Mouse (Mus musculus): Measurements from ENCODE around the gene Phf20. TPM values are rescaled to one million over a fixed set of nuclear protein-coding genes. Genes with fewer than 3 reads are reported as not detected.

The Phf20 gene
- polyA plus RNA-seq, 1 experiment from 2014 or later: 104 TPM

- H3K27ac ChIP-seq (ENCODE audit: low read depth, low read length): no peak overlapping the region
- H3K9me3 ChIP-seq (ENCODE audit: control insufficient read depth, low read length): no peaks in the 10 kb centered on the region
- DNase-seq (ENCODE audit: low spot score): no peak
- H3K36me3 ChIP-seq (ENCODE audit: control insufficient read depth, insufficient read depth, low read length): no peaks in the 10 kb centered on the region
- H3K27me3 ChIP-seq (ENCODE audit: control insufficient read depth, insufficient read depth, low read length): no peaks in the 10 kb centered on the region
- H3K4me1 ChIP-seq (replicated peaks; ENCODE audit: control insufficient read depth, insufficient read depth, low read length): no peaks in the 10 kb centered on the region
- no peak overlapping the region for H3K9ac ChIP-seq (ENCODE audit: low read depth, low read length)
- 92% methylated on average over 6 of the region's 6 CpGs for WGBS
- ATAC-seq (ENCODE audit: low FRiP score): no peak
- H3K4me3 ChIP-seq (ENCODE audit: low read depth, low read length): no peak overlapping the region
- H3K4me2 ChIP-seq (replicated peaks; ENCODE audit: low read depth, low read length): no peak overlapping the region
These were observed 76.3 kb downstream of the Phf20 start for GRCm38 (mm10) chr2:156272553-156272952.

DNA sequence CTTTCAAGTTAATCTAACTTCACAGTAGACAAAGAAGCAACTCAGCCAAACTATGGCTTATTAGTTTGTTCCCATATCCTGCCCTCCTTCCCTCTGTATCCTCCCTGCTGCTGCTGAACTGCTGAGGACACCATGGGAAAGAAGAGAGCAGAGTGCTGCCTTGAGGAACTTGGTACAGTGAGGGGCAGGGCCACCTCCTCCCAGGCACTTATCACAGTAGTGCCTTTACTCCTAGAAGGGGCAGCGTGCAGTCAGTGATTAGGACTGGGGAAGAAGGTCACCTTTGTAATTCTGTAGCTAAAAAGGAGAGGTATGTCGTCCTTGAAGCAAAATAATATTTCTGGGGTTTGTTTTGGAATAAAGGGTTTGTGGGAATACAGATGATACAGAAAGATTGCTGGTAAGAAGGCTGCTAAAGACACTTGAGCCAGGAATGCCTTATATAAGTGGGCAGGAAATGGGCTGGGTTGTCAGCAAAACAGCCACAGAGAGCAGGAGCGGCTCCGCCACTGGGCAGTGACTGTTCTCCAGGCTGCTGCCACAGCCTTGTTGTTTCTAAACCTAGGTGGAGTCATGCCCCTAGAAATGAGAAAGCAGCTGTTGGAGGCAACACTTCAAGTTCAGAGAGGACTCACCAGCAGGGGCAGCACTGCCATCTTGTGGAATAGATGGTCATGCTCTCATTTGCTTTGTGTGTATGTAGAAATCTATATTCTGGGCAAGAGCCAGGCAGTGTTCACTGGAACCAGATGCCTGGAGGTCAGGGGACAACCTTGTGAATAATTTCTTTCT lies 82.2 kb downstream of the Phf20 start:
- Histone ChIP-seq H3K36me3 (ENCODE audit: control insufficient read depth, insufficient read depth, low read length) (no peaks in the 10 kb centered on the region), H3K4me2 (replicated peaks; ENCODE audit: low read depth, low read length) (no peak overlapping the region), H3K4me1 (replicated peaks; ENCODE audit: control insufficient read depth, insufficient read depth, low read length) (no peaks in the 10 kb centered on the region), H3K27ac (ENCODE audit: low read depth, low read length) (no peak overlapping the region), H3K27me3 (ENCODE audit: control insufficient read depth, insufficient read depth, low read length) (no peaks in the 10 kb centered on the region), H3K9ac (ENCODE audit: low read depth, low read length) (no peak overlapping the region), H3K4me3 (ENCODE audit: low read depth, low read length) (no peak overlapping the region), H3K9me3 (ENCODE audit: control insufficient read depth, low read length) (no peaks in the 10 kb centered on the region)
- no peak for ATAC-seq (ENCODE audit: low FRiP score)
- DNase-seq (ENCODE audit: low spot score): peak; percentile 81
- WGBS: 74% methylated on average over 4 of the region's 4 CpGs

- no peak overlapping the region for H3K9ac ChIP-seq (ENCODE audit: low read depth, low read length)
- no peaks in the 10 kb centered on the region for H3K4me1 ChIP-seq (replicated peaks; ENCODE audit: control insufficient read depth, insufficient read depth, low read length)
- ATAC-seq (ENCODE audit: low FRiP score) (no peak), DNase-seq (ENCODE audit: low spot score) (no peak)
- H3K9me3 ChIP-seq (ENCODE audit: control insufficient read depth, low read length): no peaks in the 10 kb centered on the region
- 84% methylated on average over 4 of the region's 4 CpGs for WGBS
- H3K36me3 ChIP-seq (ENCODE audit: control insufficient read depth, insufficient read depth, low read length): no peaks in the 10 kb centered on the region
- H3K4me3 ChIP-seq (ENCODE audit: low read depth, low read length): no peak overlapping the region
- no peak overlapping the region for H3K4me2 ChIP-seq (replicated peaks; ENCODE audit: low read depth, low read length)
- H3K27me3 ChIP-seq (ENCODE audit: control insufficient read depth, insufficient read depth, low read length): no peaks in the 10 kb centered on the region
- H3K27ac ChIP-seq (ENCODE audit: low read depth, low read length): no peak overlapping the region
These were observed 85.0 kb downstream of the Phf20 start for GRCm38 (mm10) chr2:156281227-156281626.

GRCm38 (mm10) chr2:156285161-156285560 lies 88.9 kb downstream of the Phf20 start:
- no peaks in the 10 kb centered on the region for H3K36me3 ChIP-seq (ENCODE audit: control insufficient read depth, insufficient read depth, low read length)

DNA sequence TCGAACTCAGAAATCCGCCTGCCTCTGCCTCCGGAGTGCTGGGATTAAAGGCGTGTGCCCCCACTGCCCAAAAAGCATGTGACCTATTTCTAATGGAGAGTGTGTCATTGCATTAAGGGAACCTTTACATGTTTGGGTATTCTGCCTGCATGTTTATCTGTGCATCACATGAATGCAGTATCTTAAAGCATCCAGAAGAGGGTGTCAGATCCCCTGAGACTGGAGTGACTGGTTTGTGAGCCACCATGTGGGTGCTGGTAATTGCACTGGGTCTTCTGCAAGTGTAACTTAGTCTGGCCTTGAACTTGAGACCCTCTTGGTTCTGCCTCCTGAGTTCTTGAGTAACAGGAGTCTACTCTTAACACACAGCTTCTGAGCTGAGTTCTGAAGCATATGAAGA lies 90.5 kb downstream of the Phf20 start:
- ATAC-seq (ENCODE audit: low FRiP score): no peak
- DNase-seq (ENCODE audit: low spot score): no peak
- H3K27ac ChIP-seq (ENCODE audit: low read depth, low read length): no peak overlapping the region
- no peak overlapping the region for H3K4me2 ChIP-seq (replicated peaks; ENCODE audit: low read depth, low read length)
- no peaks in the 10 kb centered on the region for H3K36me3 ChIP-seq (ENCODE audit: control insufficient read depth, insufficient read depth, low read length)
- no peak overlapping the region for H3K4me3 ChIP-seq (ENCODE audit: low read depth, low read length)
- H3K27me3 ChIP-seq (ENCODE audit: control insufficient read depth, insufficient read depth, low read length): no peaks in the 10 kb centered on the region
- no peaks in the 10 kb centered on the region for H3K4me1 ChIP-seq (replicated peaks; ENCODE audit: control insufficient read depth, insufficient read depth, low read length)
- 94% methylated on average over 4 of the region's 4 CpGs for WGBS
- H3K9me3 ChIP-seq (ENCODE audit: control insufficient read depth, low read length): no peaks in the 10 kb centered on the region
- no peak overlapping the region for H3K9ac ChIP-seq (ENCODE audit: low read depth, low read length)

More at GRCm38 (mm10) chr2:156285161-156285560, 88.9 kb downstream of the Phf20 start:
- no peak overlapping the region for H3K4me2 ChIP-seq (replicated peaks; ENCODE audit: low read depth, low read length)
- DNase-seq (ENCODE audit: low spot score): no peak
- WGBS: 85% methylated on average over 2 of the region's 2 CpGs
- H3K27me3 ChIP-seq (ENCODE audit: control insufficient read depth, insufficient read depth, low read length): no peaks in the 10 kb centered on the region
- no peaks in the 10 kb centered on the region for H3K4me1 ChIP-seq (replicated peaks; ENCODE audit: control insufficient read depth, insufficient read depth, low read length)
- no peaks in the 10 kb centered on the region for H3K9me3 ChIP-seq (ENCODE audit: control insufficient read depth, low read length)
- no peak overlapping the region for H3K4me3 ChIP-seq (ENCODE audit: low read depth, low read length)
- ATAC-seq (ENCODE audit: low FRiP score): no peak
- H3K9ac ChIP-seq (ENCODE audit: low read depth, low read length): no peak overlapping the region
- no peak overlapping the region for H3K27ac ChIP-seq (ENCODE audit: low read depth, low read length)

- Histone ChIP-seq H3K9me3 (ENCODE audit: control insufficient read depth, low read length) (no peaks in the 10 kb centered on the region), H3K27ac (ENCODE audit: low read depth, low read length) (no peak overlapping the region), H3K4me2 (replicated peaks; ENCODE audit: low read depth, low read length) (no peak overlapping the region), H3K4me1 (replicated peaks; ENCODE audit: control insufficient read depth, insufficient read depth, low read length) (no peaks in the 10 kb centered on the region), H3K4me3 (ENCODE audit: low read depth, low read length) (no peak overlapping the region), H3K9ac (ENCODE audit: low read depth, low read length) (no peak overlapping the region), H3K36me3 (ENCODE audit: control insufficient read depth, insufficient read depth, low read length) (no peaks in the 10 kb centered on the region), H3K27me3 (ENCODE audit: control insufficient read depth, insufficient read depth, low read length) (no peaks in the 10 kb centered on the region)
- no peak for DNase-seq (ENCODE audit: low spot score)
- 98% methylated on average over 2 of the region's 2 CpGs for WGBS
- ATAC-seq (ENCODE audit: low FRiP score): no peak
These were observed 92.0 kb downstream of the Phf20 start for GRCm38 (mm10) chr2:156288222-156288621.

- Histone ChIP-seq H3K27me3 (ENCODE audit: control insufficient read depth, insufficient read depth, low read length) (no peaks in the 10 kb centered on the region), H3K9ac (ENCODE audit: low read depth, low read length) (no peak overlapping the region), H3K9me3 (ENCODE audit: control insufficient read depth, low read length) (no peaks in the 10 kb centered on the region), H3K36me3 (ENCODE audit: control insufficient read depth, insufficient read depth, low read length) (no peaks in the 10 kb centered on the region), H3K4me2 (replicated peaks; ENCODE audit: low read depth, low read length) (no peak overlapping the region), H3K27ac (ENCODE audit: low read depth, low read length) (no peak overlapping the region), H3K4me1 (replicated peaks; ENCODE audit: control insufficient read depth, insufficient read depth, low read length) (no peaks in the 10 kb centered on the region), H3K4me3 (ENCODE audit: low read depth, low read length) (no peak overlapping the region)
- 85% methylated on average over 2 of the region's 2 CpGs for WGBS
- ATAC-seq (ENCODE audit: low FRiP score) (no peak), DNase-seq (ENCODE audit: low spot score) (no peak)
These were observed 93.4 kb downstream of the Phf20 start for GRCm38 (mm10) chr2:156289552-156290160.

DNA sequence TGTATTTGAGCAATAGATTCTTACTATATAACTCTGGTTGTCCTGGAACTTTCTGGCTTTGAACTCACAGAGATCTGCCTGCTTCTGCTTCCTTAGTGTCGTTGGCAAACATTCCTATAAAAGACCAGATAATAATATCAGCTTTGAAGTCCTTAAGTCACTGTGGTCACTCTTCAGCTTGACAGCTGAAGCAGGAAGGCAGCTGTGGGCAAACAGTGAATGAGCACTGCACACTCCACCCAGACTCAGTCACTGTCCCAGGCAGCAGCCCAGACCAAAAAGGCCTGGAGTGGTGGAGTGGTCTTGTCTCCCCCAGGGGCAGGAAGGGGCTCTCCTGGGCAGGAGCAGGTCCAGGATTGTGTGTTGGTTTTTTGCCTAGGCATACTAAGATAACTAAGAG lies 95.7 kb downstream of the Phf20 start:
- WGBS: 94% methylated on average over 1 of the region's 1 CpGs
- H3K27ac ChIP-seq (ENCODE audit: low read depth, low read length): no peak overlapping the region
- ATAC-seq (ENCODE audit: low FRiP score) (no peak), DNase-seq (ENCODE audit: low spot score) (no peak)
- no peaks in the 10 kb centered on the region for H3K9me3 ChIP-seq (ENCODE audit: control insufficient read depth, low read length)
- no peaks in the 10 kb centered on the region for H3K4me1 ChIP-seq (replicated peaks; ENCODE audit: control insufficient read depth, insufficient read depth, low read length)
- H3K9ac ChIP-seq (ENCODE audit: low read depth, low read length): no peak overlapping the region
- H3K4me2 ChIP-seq (replicated peaks; ENCODE audit: low read depth, low read length): no peak overlapping the region
- 0 out of 2 replicates have a peak, but pooled peaks cover 2% of the 10 kb centered on the region for H3K36me3 ChIP-seq (ENCODE audit: control insufficient read depth, insufficient read depth, low read length)
- no peak overlapping the region for H3K4me3 ChIP-seq (ENCODE audit: low read depth, low read length)
- H3K27me3 ChIP-seq (ENCODE audit: control insufficient read depth, insufficient read depth, low read length): no peaks in the 10 kb centered on the region

GRCm38 (mm10) chr2:156295601-156296063 lies 99.4 kb downstream of the Phf20 start:
- WGBS: 97% methylated on average over 2 of the region's 2 CpGs
- no peak for ATAC-seq (ENCODE audit: low FRiP score)
- DNase-seq (ENCODE audit: low spot score): no peak
- 0 out of 2 replicates have a peak, but pooled peaks cover 2% of the 10 kb centered on the region for H3K36me3 ChIP-seq (ENCODE audit: control insufficient read depth, insufficient read depth, low read length)
- H3K27ac ChIP-seq (ENCODE audit: low read depth, low read length): no peak overlapping the region
- H3K9me3 ChIP-seq (ENCODE audit: control insufficient read depth, low read length): no peaks in the 10 kb centered on the region
- no peaks in the 10 kb centered on the region for H3K4me1 ChIP-seq (replicated peaks; ENCODE audit: control insufficient read depth, insufficient read depth, low read length)
- H3K4me3 ChIP-seq (ENCODE audit: low read depth, low read length): no peak overlapping the region
- no peaks in the 10 kb centered on the region for H3K27me3 ChIP-seq (ENCODE audit: control insufficient read depth, insufficient read depth, low read length)
- H3K4me2 ChIP-seq (replicated peaks; ENCODE audit: low read depth, low read length): no peak overlapping the region
- no peak overlapping the region for H3K9ac ChIP-seq (ENCODE audit: low read depth, low read length)

All from hindbrain, embryonic 11.5 days (tissue).